Mouse (Mus musculus) urinary bladder, adult 18-20 months (tissue): ENCODE results near the gene Ncoa3.
A peak's percentile ranks its signal among the peaks of the same experiment; 100 is the strongest.

Source experiments
- DNase-seq, 2 experiments: peaks; one replicate each; pipeline ENCODE4 v3.0.0; 2022; ENCODE audit warnings: low spot score in 2 of 2, mixed read lengths in 2 of 2

Ncoa3 gene

DNA sequence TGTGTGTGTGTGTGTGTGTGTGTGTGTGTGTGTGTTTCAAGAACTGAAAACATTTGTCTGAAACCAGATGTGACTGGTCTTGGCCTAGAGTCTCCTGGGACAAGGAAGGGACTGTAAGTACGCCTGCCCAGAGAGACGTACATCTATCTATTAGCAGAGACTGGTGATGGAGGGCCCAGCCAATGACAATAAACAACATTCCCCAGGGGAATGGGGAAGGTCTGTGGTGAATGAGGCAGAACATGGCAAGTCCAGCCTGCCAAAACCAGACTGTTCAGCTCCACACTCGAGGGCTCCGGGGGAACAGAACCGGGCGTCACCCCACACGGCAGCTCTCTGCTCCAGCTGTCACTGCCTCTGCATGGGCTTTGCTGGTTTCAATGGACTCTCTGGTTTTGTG, 110.5 kb downstream of the Ncoa3 start:
- DNase-seq, result no peak

DNA sequence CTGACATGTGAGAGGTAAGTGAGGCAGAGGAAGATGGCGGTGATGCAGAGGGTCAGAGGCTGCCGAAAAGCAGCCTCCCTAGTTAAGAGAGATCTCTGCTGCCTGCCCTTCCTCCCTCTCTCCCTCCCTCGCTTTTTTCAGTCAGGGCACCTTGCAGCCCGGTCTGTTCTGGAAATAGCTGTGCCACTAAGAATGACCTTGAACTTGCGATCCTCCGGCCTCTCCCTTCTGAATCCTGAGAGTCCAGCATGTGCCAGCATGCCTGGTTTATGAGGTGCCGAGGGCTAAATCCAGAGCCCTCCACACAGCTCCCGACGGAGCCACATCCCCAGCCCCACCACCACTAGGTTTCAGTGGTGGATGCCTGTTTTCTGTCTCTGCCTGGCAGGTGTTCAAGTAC, 113.5 kb downstream of the Ncoa3 start:
- no peak for DNase-seq

GRCm38 (mm10) chr2:166106631-166107030, 114.2 kb downstream of the Ncoa3 start:
- DNase-seq, result no peak

GRCm38 (mm10) chr2:166107911-166108310, 115.5 kb downstream of the Ncoa3 start:
- no peak for DNase-seq

- DNase-seq, result peak; percentile 51 to 72
These were observed 115.9 kb downstream of the Ncoa3 start for GRCm38 (mm10) chr2:166108326-166108725.

GRCm38 (mm10) chr2:166110764-166111163, 118.3 kb downstream of the Ncoa3 start:
- DNase-seq, result no peak

- no peak for DNase-seq
These were observed 118.8 kb downstream of the Ncoa3 start for GRCm38 (mm10) chr2:166111238-166111637.

- no peak for DNase-seq
These were observed 119.4 kb downstream of the Ncoa3 start for GRCm38 (mm10) chr2:166111831-166112250.

DNA sequence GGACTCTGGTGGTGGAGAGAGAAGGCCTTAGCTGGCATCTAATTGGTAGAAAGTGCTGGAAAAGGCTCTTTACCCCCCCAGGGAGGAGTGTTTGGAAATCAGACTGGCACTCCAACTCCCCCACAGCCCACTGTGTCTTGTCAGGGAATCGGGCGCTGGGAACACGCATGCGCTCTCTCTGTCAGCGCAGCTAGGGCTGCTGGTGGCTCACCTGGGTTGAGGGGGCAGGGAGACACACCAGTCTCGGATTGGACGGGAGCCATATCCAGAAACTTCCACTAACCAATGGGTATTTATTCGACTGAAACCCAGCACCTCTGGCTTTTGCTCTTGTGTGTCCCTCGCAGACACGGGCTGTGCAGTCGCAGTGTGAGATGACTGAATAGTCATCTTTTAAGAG, 120.5 kb downstream of the Ncoa3 start:
- no peak for DNase-seq

- peak; percentile 23 to 79 for DNase-seq
These were observed 123.3 kb downstream of the Ncoa3 start for GRCm38 (mm10) chr2:166115571-166116277.

GRCm38 (mm10) chr2:166116278-166116608, 123.8 kb downstream of the Ncoa3 start:
- no peak for DNase-seq

- no peak for DNase-seq
These were observed 124.3 kb downstream of the Ncoa3 start for GRCm38 (mm10) chr2:166116704-166117103.

DNA sequence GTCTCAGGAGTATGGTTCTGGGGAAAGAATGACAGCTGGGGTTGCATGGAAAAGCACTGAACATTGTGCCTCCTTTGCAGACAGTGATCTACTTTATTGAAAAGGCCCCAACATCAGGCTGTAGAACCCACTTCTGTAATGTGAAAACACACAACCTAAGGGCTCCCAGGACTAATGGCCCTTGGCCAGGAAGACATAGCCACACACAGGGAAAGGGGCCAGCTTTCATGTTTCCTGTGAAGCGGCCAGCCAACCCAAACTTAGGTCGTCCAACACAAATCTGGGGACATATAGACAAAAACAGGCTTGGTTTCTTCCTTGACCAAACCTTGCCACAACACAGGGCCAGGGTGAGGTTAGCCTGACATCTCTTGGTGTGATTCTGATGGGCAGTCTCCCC, 127.6 kb downstream of the Ncoa3 start:
- no peak for DNase-seq

DNA sequence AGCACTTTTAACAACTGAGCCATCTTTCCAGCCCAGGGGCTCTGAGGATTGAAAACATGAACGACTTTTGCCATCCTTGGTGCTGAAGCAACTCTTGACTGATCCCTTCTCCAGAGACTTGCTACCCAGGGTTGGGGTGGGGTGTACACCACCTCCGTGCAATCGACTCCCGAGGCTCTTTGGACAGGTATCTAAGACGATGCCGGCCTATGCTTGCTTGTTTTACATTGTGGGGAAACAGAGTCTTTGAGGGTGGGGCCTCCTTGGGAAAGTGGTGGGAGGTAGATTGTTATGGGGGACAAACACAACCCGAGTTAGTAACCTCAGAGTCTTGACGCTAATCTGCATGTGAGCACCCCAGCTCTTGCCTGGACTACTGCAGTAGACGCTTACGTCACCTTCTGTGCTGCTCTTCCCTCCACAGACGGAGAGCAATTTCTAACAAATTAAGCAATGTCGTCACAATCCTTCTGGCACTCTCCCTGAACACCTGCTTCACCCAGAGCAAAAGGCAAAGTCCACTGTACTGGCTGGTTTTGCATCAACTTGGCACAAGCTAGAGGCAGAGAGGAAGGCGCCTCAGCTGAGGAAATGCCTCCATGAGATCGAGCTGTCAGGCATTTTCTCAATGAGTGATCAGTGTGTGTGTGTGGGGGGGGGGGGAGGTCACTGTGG, 129.4 kb downstream of the Ncoa3 start:
- no peak for DNase-seq

DNA sequence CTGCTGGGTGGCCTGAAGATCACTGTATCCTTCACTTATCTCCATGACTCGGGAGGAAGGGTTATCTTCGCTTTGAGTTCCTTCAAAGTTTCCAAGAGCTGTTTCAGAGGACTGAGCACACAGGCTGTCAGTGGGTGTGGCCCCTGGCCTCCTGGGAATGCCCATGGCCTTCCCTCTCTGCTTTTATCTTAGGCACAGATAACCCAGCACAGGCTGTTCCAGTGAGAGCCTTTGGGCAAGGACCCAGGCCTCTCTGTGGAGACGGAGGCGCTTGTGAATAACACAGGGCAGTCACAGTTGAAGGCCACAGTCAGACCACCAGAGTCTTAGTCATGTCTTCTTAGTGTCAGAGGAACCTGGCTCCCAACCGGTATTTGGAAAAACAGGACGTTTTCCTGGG, 130.3 kb downstream of the Ncoa3 start:
- DNase-seq, result no peak
